Mouse (Mus musculus) embryonic facial prominence, embryonic 14.5 days (tissue): ENCODE measurements at regions not wholly inside any gene's neighbourhood (a gene's known extent, or its start where the extent isn't known, plus 50 kb on each side); places are given as distances from the start of the nearest gene placed in this dataset.

ENCODE experiments used
- ATAC-seq: fragments of 200-750 bp; cut with Nextera tagmentation; 2 replicates; pipeline ENCODE4 v1.8.0; 2017; ENCODE audit warnings: low read depth, moderate number of reproducible peaks, moderate TSS enrichment
- DNase-seq: peaks from one replicate; pipeline ENCODE4 v3.0.0-alpha.2; 2015; ENCODE audit warnings: low spot score
- H3K27ac ChIP-seq: fragments of 300-500 bp; sonication (generic); replicated peaks from 2 replicates; pipeline ENCODE4 v1.5.1; 2014; ENCODE audit warnings: low read depth, mild to moderate bottlenecking, low read length, moderate library complexity
- H3K27me3 ChIP-seq: fragments of 300-500 bp; sonication (generic); replicated peaks from 2 replicates; pipeline ENCODE4 v1.6.1; 2014; ENCODE audit warnings: low read length; ENCODE audit not compliant: control insufficient read depth, insufficient read depth
- H3K36me3 ChIP-seq: fragments of 300-500 bp; sonication (generic); 2 replicates; pipeline ENCODE4 v1.6.1; 2014; ENCODE audit warnings: low read length, mixed read lengths; ENCODE audit not compliant: control insufficient read depth, insufficient read depth
- H3K4me1 ChIP-seq: fragments of 300-500 bp; sonication (generic); 2 replicates; pipeline ENCODE4 v1.6.1; 2014; ENCODE audit warnings: antibody characterized with exemption, low read length; ENCODE audit not compliant: control insufficient read depth, insufficient read depth
- H3K4me2 ChIP-seq: fragments of 300-500 bp; sonication (generic); 2 replicates; pipeline ENCODE4 v1.6.1; 2014; ENCODE audit warnings: low read depth, mild to moderate bottlenecking, low read length, moderate library complexity, mixed read lengths
- H3K4me3 ChIP-seq: fragments of 300-500 bp; sonication (generic); 2 replicates; pipeline ENCODE4 v1.5.1; 2014; ENCODE audit warnings: low read depth, mild to moderate bottlenecking, low read length
- H3K9ac ChIP-seq: fragments of 300-500 bp; sonication (generic); 2 replicates; pipeline ENCODE4 v1.6.1; 2014; ENCODE audit warnings: low read depth, mild to moderate bottlenecking, low read length, moderate library complexity, mixed read lengths
- H3K9me3 ChIP-seq: fragments of 300-500 bp; sonication (generic); 2 replicates; pipeline ENCODE4 v1.6.1; 2016; ENCODE audit warnings: low read length; ENCODE audit not compliant: control insufficient read depth
- WGBS: fragments of 180-500 bp; shearing (Covaris S2); extraction: QIAGEN DNeasy Blood & Tissue Kit; methylation state at CpG from one replicate; pipeline ENCODE4 v1.1.7; 2014; 5-methylcytosine and 5-hydroxymethylcytosine counted together

GRCm38 (mm10) chr6:7120136-7120535, 164.3 kb downstream of the Sdhaf3 start:
- H3K27me3 ChIP-seq, result no peaks in the 10 kb centered on the region
- H3K9me3 ChIP-seq, result no peaks in the 10 kb centered on the region
- WGBS, result 31% methylated on average over 4 of the region's 4 CpGs
- H3K4me3 ChIP-seq, result no peak overlapping the region
- ATAC-seq (no peak), DNase-seq (peak; percentile 16)
- H3K4me1 ChIP-seq, result no peaks in the 10 kb centered on the region
- H3K9ac ChIP-seq, result no peak overlapping the region
- no peak overlapping the region for H3K4me2 ChIP-seq
- no peaks in the 10 kb centered on the region for H3K36me3 ChIP-seq
- no peak overlapping the region for H3K27ac ChIP-seq

- ATAC-seq (no peak), DNase-seq (peak; percentile 31)
- no peaks in the 10 kb centered on the region for H3K27me3 ChIP-seq
- H3K9me3 ChIP-seq, result no peaks in the 10 kb centered on the region
- no peak overlapping the region for H3K9ac ChIP-seq
- H3K36me3 ChIP-seq, result no peaks in the 10 kb centered on the region
- no peak overlapping the region for H3K4me2 ChIP-seq
- no peak overlapping the region for H3K27ac ChIP-seq
- 0 out of 2 replicates have a peak, but pooled peaks cover 8% of the 10 kb centered on the region for H3K4me1 ChIP-seq
- no peak overlapping the region for H3K4me3 ChIP-seq
- WGBS, result 91% methylated on average over 11 of the region's 11 CpGs
Measured at GRCm38 (mm10) chr6:7133042-7133441, 177.2 kb downstream of the Sdhaf3 start.

GRCm38 (mm10) chr6:7134062-7134461, 178.3 kb downstream of the Sdhaf3 start:
- no peak for DNase-seq
- no peak for ATAC-seq
- H3K4me2 ChIP-seq, result no peak overlapping the region

GRCm38 (mm10) chr6:7134888-7135287, 179.1 kb downstream of the Sdhaf3 start:
- H3K4me3 ChIP-seq, result no peak overlapping the region
- no peaks in the 10 kb centered on the region for H3K9me3 ChIP-seq
- ATAC-seq, result no peak
- peak; percentile 8 for DNase-seq
- H3K9ac ChIP-seq, result no peak overlapping the region
- H3K36me3 ChIP-seq, result no peaks in the 10 kb centered on the region
- no peak overlapping the region for H3K27ac ChIP-seq
- 0 out of 2 replicates have a peak, but pooled peaks cover 8% of the 10 kb centered on the region for H3K4me1 ChIP-seq
- WGBS, result 90% methylated on average over 1 of the region's 1 CpGs
- H3K4me2 ChIP-seq, result no peak overlapping the region
- no peaks in the 10 kb centered on the region for H3K27me3 ChIP-seq

More at GRCm38 (mm10) chr6:7134062-7134461, 178.3 kb downstream of the Sdhaf3 start:
- Histone ChIP-seq H3K4me1 (0 out of 2 replicates have a peak, but pooled peaks cover 8% of the 10 kb centered on the region), H3K9ac (no peak overlapping the region), H3K4me3 (no peak overlapping the region), H3K36me3 (no peaks in the 10 kb centered on the region), H3K9me3 (no peaks in the 10 kb centered on the region), H3K27ac (no peak overlapping the region), H3K27me3 (no peaks in the 10 kb centered on the region)
- 28% methylated on average over 4 of the region's 4 CpGs for WGBS

- WGBS, result 71% methylated on average over 2 of the region's 2 CpGs
- H3K36me3 ChIP-seq, result no peaks in the 10 kb centered on the region
- H3K9ac ChIP-seq, result no peak overlapping the region
- ATAC-seq (no peak), DNase-seq (no peak)
- no peaks in the 10 kb centered on the region for H3K27me3 ChIP-seq
- H3K4me2 ChIP-seq, result no peak overlapping the region
- 0 out of 2 replicates have a peak, but pooled peaks cover 6% of the 10 kb centered on the region for H3K9me3 ChIP-seq
- H3K4me3 ChIP-seq, result no peak overlapping the region
- no peak overlapping the region for H3K27ac ChIP-seq
- H3K4me1 ChIP-seq, result no peaks in the 10 kb centered on the region
Measured at GRCm38 (mm10) chr6:7181711-7182110, 225.9 kb downstream of the Sdhaf3 start.

GRCm38 (mm10) chr6:7199046-7199599, 243.3 kb downstream of the Sdhaf3 start:
- Histone ChIP-seq H3K27ac (no peak overlapping the region), H3K9ac (no peak overlapping the region), H3K4me2 (no peak overlapping the region), H3K27me3 (no peaks in the 10 kb centered on the region), H3K4me1 (no peaks in the 10 kb centered on the region), H3K36me3 (no peaks in the 10 kb centered on the region), H3K9me3 (no peaks in the 10 kb centered on the region), H3K4me3 (no peak overlapping the region)
- WGBS, result 59% methylated on average over 8 of the region's 8 CpGs
- ATAC-seq (no peak), DNase-seq (no peak)

GRCm38 (mm10) chr6:7215880-7216279, 260.1 kb downstream of the Sdhaf3 start:
- DNase-seq, result peak; percentile 69
- no peak overlapping the region for H3K4me2 ChIP-seq
- no peaks in the 10 kb centered on the region for H3K36me3 ChIP-seq
- no peak overlapping the region for H3K4me3 ChIP-seq
- no peaks in the 10 kb centered on the region for H3K4me1 ChIP-seq
- 46% methylated on average over 4 of the region's 4 CpGs for WGBS
- no peak overlapping the region for H3K9ac ChIP-seq
- no peaks in the 10 kb centered on the region for H3K27me3 ChIP-seq
- H3K9me3 ChIP-seq, result no peaks in the 10 kb centered on the region
- ATAC-seq, result peak; percentile 71
- H3K27ac ChIP-seq, result no peak overlapping the region

GRCm38 (mm10) chr6:7252286-7252685, 296.5 kb downstream of the Sdhaf3 start:
- 56% methylated on average over 7 of the region's 7 CpGs for WGBS
- Histone ChIP-seq H3K4me3 (no peak overlapping the region), H3K4me1 (no peaks in the 10 kb centered on the region), H3K27ac (no peak overlapping the region), H3K9ac (no peak overlapping the region), H3K27me3 (no peaks in the 10 kb centered on the region), H3K4me2 (no peak overlapping the region), H3K9me3 (no peaks in the 10 kb centered on the region), H3K36me3 (no peaks in the 10 kb centered on the region)
- ATAC-seq (no peak), DNase-seq (peak; percentile 38)

GRCm38 (mm10) chr6:7277431-7277830, 277.2 kb upstream of the Tac1 start:
- ATAC-seq (no peak; the same call in 1 of the 2 replicates), DNase-seq (peak; percentile 48)
- H3K4me3 ChIP-seq, result no peak overlapping the region
- H3K4me1 ChIP-seq, result no peaks in the 10 kb centered on the region
- H3K9me3 ChIP-seq, result no peaks in the 10 kb centered on the region
- WGBS, result 35% methylated on average over 4 of the region's 4 CpGs
- H3K9ac ChIP-seq, result no peak overlapping the region
- H3K27me3 ChIP-seq, result no peaks in the 10 kb centered on the region
- H3K36me3 ChIP-seq, result no peaks in the 10 kb centered on the region
- H3K4me2 ChIP-seq, result no peak overlapping the region
- H3K27ac ChIP-seq, result no peak overlapping the region
